Mouse (Mus musculus) neutrophil, adult 5-6 weeks (primary cell): Measurements from ENCODE around the gene Ncaph. TPM values are rescaled to one million over a fixed set of nuclear protein-coding genes. Genes with fewer than 3 reads are reported as not detected.
"Not testable (repeated sequence)": the region's sequence is repeated elsewhere in the genome, so short reads cannot be mapped to it uniquely, and the experiment has no call there.

Source experiments
- ATAC-seq: fragments of 151-379, 151-347 bp; 2 replicates; pipeline ENCODE4 v1.8.0; 2017; ENCODE audit warnings: mild to moderate bottlenecking, moderate TSS enrichment; ENCODE audit not compliant: insufficient number of reproducible peaks, poor library complexity, low FRiP score, severe bottlenecking; ENCODE audit errors: extremely low read depth
- total RNA-seq: library from RNA; stranded (forward); fragments of 200-1000 nt; gene quantifications from 2 replicates; pipeline ENCODE4 v1.2.3, GENCODE M21; 2017

Ncaph gene
- total RNA-seq, 1 experiment from 2014 or later: 5.4 TPM

- ATAC-seq: no peak
Observed at GRCm38 (mm10) chr2:127108986-127109385, 24.8 kb downstream of the Ncaph start.

- ATAC-seq: no peak
Observed at GRCm38 (mm10) chr2:127092000-127092399, 41.8 kb downstream of the Ncaph start.

GRCm38 (mm10) chr2:127090151-127090550, 43.6 kb downstream of the Ncaph start:
- ATAC-seq: not testable (repeated sequence)

- no peak for ATAC-seq
Observed at GRCm38 (mm10) chr2:127086235-127086634, 47.5 kb downstream of the Ncaph start.

GRCm38 (mm10) chr2:127080591-127081218, 53.0 kb downstream of the Ncaph start:
- ATAC-seq: no peak

GRCm38 (mm10) chr2:127079881-127080590, 53.7 kb downstream of the Ncaph start:
- no peak for ATAC-seq

- not testable (repeated sequence) for ATAC-seq
Observed at GRCm38 (mm10) chr2:127079066-127079465, 54.7 kb downstream of the Ncaph start.

GRCm38 (mm10) chr2:127077611-127078010, 56.1 kb downstream of the Ncaph start:
- ATAC-seq: no peak

- no peak for ATAC-seq
Observed at GRCm38 (mm10) chr2:127074116-127074515, 59.6 kb downstream of the Ncaph start.

- ATAC-seq: no peak
Observed at GRCm38 (mm10) chr2:127070879-127071278, 62.9 kb downstream of the Ncaph start.

GRCm38 (mm10) chr2:127070435-127070841, 63.3 kb downstream of the Ncaph start, which contains the start of gene Blvra:
Blvra (plus strand) TSS chr2:127070665.
- ATAC-seq: peak; percentile 99

- ATAC-seq: no peak
Observed at GRCm38 (mm10) chr2:127069781-127070434, 63.8 kb downstream of the Ncaph start.

GRCm38 (mm10) chr2:127068806-127069205, 64.9 kb downstream of the Ncaph start:
- no peak for ATAC-seq

GRCm38 (mm10) chr2:127061471-127061870, 72.3 kb downstream of the Ncaph start:
- no peak for ATAC-seq

Other genes starting within 250 kb of the Ncaph start
- 76.4 and 89.8 TPM in 2 replicates for gene Sppl2a, start 200.7 kb downstream of the Ncaph start, total RNA-seq
- 29.6 and 36.9 TPM in 2 replicates for gene Ap4e1, start 125.2 kb downstream of the Ncaph start, total RNA-seq
- 9.2 and 14.7 TPM in 2 replicates for gene Blvra, start 63.3 kb downstream of the Ncaph start, total RNA-seq
- 14.2 and 18.0 TPM in 2 replicates for gene Itpripl1, start 9.5 kb upstream of the Ncaph start, total RNA-seq
- 1.3 and 2.3 TPM in 2 replicates for gene 1810024B03Rik, start 74.3 kb upstream of the Ncaph start, total RNA-seq
- gene Snrnp200, start 74.4 kb upstream of the Ncaph start, total RNA-seq: 180 and 197 TPM in 2 replicates
- 23.6 and 32.8 TPM in 2 replicates for gene Ciao1, start 113.9 kb upstream of the Ncaph start, total RNA-seq
- 83.6 and 100 TPM in 2 replicates for gene Tmem127, start 114.0 kb upstream of the Ncaph start, total RNA-seq
- gene Stard7, start 136.3 kb upstream of the Ncaph start, total RNA-seq: 110 and 111 TPM in 2 replicates
- gene Dusp2, start 202.2 kb upstream of the Ncaph start, total RNA-seq: 175 and 211 TPM in 2 replicates
- gene Astl, start 204.7 kb upstream of the Ncaph start, total RNA-seq: 1.2 and 1.5 TPM in 2 replicates
- not detected in 2 replicates for gene Adra2b, start 229.3 kb upstream of the Ncaph start, total RNA-seq